Mouse (Mus musculus) megakaryocyte progenitor cell, adult 5-6 weeks (primary cell): ENCODE measurements around the gene Mgll. TPM values are rescaled to one million over a fixed set of nuclear protein-coding genes. Genes with fewer than 3 reads are reported as not detected.
A peak's percentile ranks its signal among the peaks of the same experiment; 100 is the strongest.

Experiments
- ATAC-seq: replicated peaks from 2 replicates; pipeline ENCODE4 v1.8.0; 2016; ENCODE audit warnings: mild to moderate bottlenecking, moderate TSS enrichment, inconsistent platforms; ENCODE audit not compliant: poor library complexity
- total RNA-seq, 2 experiments: library from RNA; stranded (forward) in 1 of 2; stranded (reverse) in 1 of 2; fragments of 157-497, 149-512 nt in 1 of 2; fragments of 200-1000 nt in 1 of 2; gene quantifications; 2 replicates each; pipeline versions ENCODE4 v1.2.3 to v1.2.4; 2015 to 2017

The Mgll gene
- total RNA-seq, 2 experiments from 2014 or later, result 1.6 to 1.9 TPM

GRCm38 (mm10) chr6:88742286-88743011, 18.2 kb downstream of the Mgll start:
- ATAC-seq, result peak; percentile 17; the same call in 1 of the 2 replicates

GRCm38 (mm10) chr6:88743601-88744291, 19.5 kb downstream of the Mgll start:
- no peak for ATAC-seq

- ATAC-seq, result no peak
Observed at GRCm38 (mm10) chr6:88745027-88745426, 20.8 kb downstream of the Mgll start.

- no peak for ATAC-seq
Observed at GRCm38 (mm10) chr6:88746271-88746670, 22.1 kb downstream of the Mgll start.

GRCm38 (mm10) chr6:88747296-88748040, 23.3 kb downstream of the Mgll start:
- peak; percentile 80 for ATAC-seq

GRCm38 (mm10) chr6:88750884-88751283, 26.7 kb downstream of the Mgll start:
- no peak for ATAC-seq

- peak; percentile 35 for ATAC-seq
Observed at GRCm38 (mm10) chr6:88752711-88753219, 28.6 kb downstream of the Mgll start.

- no peak for ATAC-seq
Observed at GRCm38 (mm10) chr6:88753578-88753977, 29.4 kb downstream of the Mgll start.

- no peak for ATAC-seq
Observed at GRCm38 (mm10) chr6:88756992-88757391, 32.8 kb downstream of the Mgll start.

GRCm38 (mm10) chr6:88758074-88758473, 33.9 kb downstream of the Mgll start:
- ATAC-seq, result 0 out of 2 replicates have a peak, but pooled peaks have one; percentile 7

- peak; percentile 59 for ATAC-seq
Observed at GRCm38 (mm10) chr6:88758568-88759522, 34.6 kb downstream of the Mgll start.

- ATAC-seq, result peak; percentile 74
Observed at GRCm38 (mm10) chr6:88759793-88760453, 35.7 kb downstream of the Mgll start.

- ATAC-seq, result no peak
Observed at GRCm38 (mm10) chr6:88760935-88761635, 36.9 kb downstream of the Mgll start.

GRCm38 (mm10) chr6:88761684-88762439, 37.6 kb downstream of the Mgll start:
- ATAC-seq, result no peak

GRCm38 (mm10) chr6:88762440-88763196, 38.4 kb downstream of the Mgll start:
- ATAC-seq, result no peak

- ATAC-seq, result no peak
Observed at GRCm38 (mm10) chr6:88763518-88764077, 39.4 kb downstream of the Mgll start.

GRCm38 (mm10) chr6:88764281-88764680, 40.1 kb downstream of the Mgll start:
- no peak for ATAC-seq
